ENCODE assay signal across 11 mouse cellular contexts in genomic region chr4:150119640-150120039, GRCm38 (mm10). TPM values are rescaled to one million over a fixed set of nuclear protein-coding genes. Genes with fewer than 3 reads are reported as not detected.
A peak's percentile ranks its signal among the peaks of the same experiment; 100 is the strongest.
DNase-seq lines count a peak whose midpoint lies in the region; ATAC-seq and TF ChIP-seq lines count a peak whose summit lies in the region.
"Had no signal": no experiment of that assay in that cellular context is flagged by ENCODE, and none has a peak within 500 bp of the region (broad histone marks: within the 10 kb centered on the region; RNA-seq: fewer than 3 reads in every experiment).

No protein-coding gene starts in this region.

- H3K9me3 ChIP-seq in ES-Bruce4 (replicated peaks; ENCODE audit: control insufficient read depth, insufficient read depth, low read length, poor library complexity, severe bottlenecking) = no peaks in the 10 kb centered on the region
- H3K9me3 ChIP-seq in hindbrain, postnatal 0 days (ENCODE audit: low read length) = no peaks in the 10 kb centered on the region
- H3K9me3 ChIP-seq in liver, embryonic 12.5 days (replicated peaks) = no peaks in the 10 kb centered on the region

- TF ChIP-seq EP300 in ES-Bruce4 (IDR thresholded peaks at IDR 0.05; ENCODE audit: insufficient read depth, low read depth, low read length) = no peak

- peak overlapping the region; percentile 50 for H3K9ac ChIP-seq in ES-Bruce4 (ENCODE audit: low read depth, poor library complexity, severe bottlenecking)
- H3K9ac ChIP-seq in hindbrain, postnatal 0 days (replicated peaks; ENCODE audit: low read length) = no peak overlapping the region
- no peak overlapping the region for H3K9ac ChIP-seq in liver, embryonic 12.5 days

- peaks cover 2% of the 10 kb centered on the region for H3K4me1 ChIP-seq in ES-Bruce4 (ENCODE audit: control insufficient read depth, insufficient read depth, low read length)
- H3K4me1 ChIP-seq in hindbrain, postnatal 0 days (ENCODE audit: insufficient read depth, low read length) = no peaks in the 10 kb centered on the region
- H3K4me1 ChIP-seq in liver, embryonic 12.5 days = peaks cover 16% of the 10 kb centered on the region; the same call in 1 of the 2 replicates

- peak overlapping the region; percentile 51 for H3K4me3 ChIP-seq in ES-Bruce4 (ENCODE audit: low read depth, low read length)
- no peak overlapping the region for H3K4me3 ChIP-seq in hindbrain, postnatal 0 days (ENCODE audit: low read length)
- no peak overlapping the region for H3K4me3 ChIP-seq in liver, embryonic 12.5 days

- no peaks in the 10 kb centered on the region for H3K36me3 ChIP-seq in ES-Bruce4 (ENCODE audit: control insufficient read depth, insufficient read depth, low read length, poor library complexity, severe bottlenecking)
- no peaks in the 10 kb centered on the region for H3K36me3 ChIP-seq in hindbrain, postnatal 0 days (ENCODE audit: insufficient read depth, low read length)
- no peaks in the 10 kb centered on the region for H3K36me3 ChIP-seq in liver, embryonic 12.5 days

- peak overlapping the region; percentile 26 for H3K4me2 ChIP-seq in hindbrain, postnatal 0 days (ENCODE audit: low read depth, low read length)
- peak overlapping the region; percentile 31; the same call in 1 of the 2 replicates for H3K4me2 ChIP-seq in liver, embryonic 12.5 days

- no peaks in the 10 kb centered on the region for H3K27me3 ChIP-seq in ES-Bruce4 (ENCODE audit: control insufficient read depth, insufficient read depth, low read length, poor library complexity, severe bottlenecking)
- H3K27me3 ChIP-seq in hindbrain, postnatal 0 days (ENCODE audit: insufficient read depth, low read length) = no peaks in the 10 kb centered on the region
- H3K27me3 ChIP-seq in liver, embryonic 12.5 days (replicated peaks) = peaks cover 2% of the 10 kb centered on the region

- 46% methylated on average over 14 of the region's 14 CpGs for WGBS in hindbrain, postnatal 0 days
- WGBS in liver, embryonic 12.5 days (ENCODE audit: insufficient replicate concordance) = 62% methylated on average over 14 of the region's 14 CpGs

- ATAC-seq in hindbrain, postnatal 0 days = no peak
- no peak for ATAC-seq in liver, embryonic 12.5 days

- TF ChIP-seq POLR2A in ES-Bruce4 (IDR thresholded peaks at IDR 0.05; ENCODE audit: insufficient read depth, low read length) = no peak

- no peak for TF ChIP-seq CTCF in ES-Bruce4 (IDR thresholded peaks at IDR 0.05; ENCODE audit: low read depth, low read length)
- TF ChIP-seq CTCF in hindbrain, postnatal 0 days (IDR thresholded peaks at IDR 0.05; ENCODE audit: low read depth) = no peak

- H3K27ac ChIP-seq in ES-Bruce4 (ENCODE audit: insufficient read depth, low read length) = no peak overlapping the region
- H3K27ac ChIP-seq in hindbrain, postnatal 0 days = no peak overlapping the region
- no peak overlapping the region for H3K27ac ChIP-seq in liver, embryonic 12.5 days

- DNase-seq in embryo, embryonic 10 days (ENCODE audit: low spot score) = peak; percentile 35
- no peak for DNase-seq in embryo, embryonic 9.5 days (ENCODE audit: extremely low spot score)
- DNase-seq in hindbrain, postnatal 0 days (ENCODE audit: low spot score) = no peak
- no peak for DNase-seq in thymus, postnatal 25 days
- DNase-seq in layer of hippocampus, postnatal 25 days (ENCODE audit: extremely low spot score in 1 of 2, low spot score in 1 of 2) = no peak
- DNase-seq in urinary bladder, adult 18-20 months (ENCODE audit: low spot score in 2 of 2) = no peak

RNA-seq across cellular contexts. Expression of gene Slc2a5, which starts 0.6 kb away (rescaled TPM):
- polyA plus RNA-seq in ES-Bruce4 (2011; ENCODE audit: insufficient read depth, insufficient read length, low read depth, missing spikeins) = 2.2 TPM in 2 replicates
- 1.5 and 2.9 TPM in 2 replicates for total RNA-seq in hindbrain, postnatal 0 days (2014; rRNA removed)
- polyA plus RNA-seq in hindbrain, postnatal 0 days (2015; fragmentation: Nextera tagmentation; extraction: Ambion mirVana) = 2.7 and 3.0 TPM in 2 replicates
- polyA plus RNA-seq in liver, embryonic 12.5 days (2016; fragmentation: Nextera tagmentation; extraction: Ambion mirVana) = 0.22 and 0.30 TPM in 2 replicates
- 1 to 10 TPM; 4.9 to 5.8 TPM for total RNA-seq in layer of hippocampus, postnatal 25 days (2021)
- total RNA-seq: granulocyte monocyte progenitor cell, adult 5-6 weeks had no signal
- polyA plus RNA-seq: C2C12 had no signal

RNA-seq across cellular contexts. Expression of gene Slc2a7, which starts 29.1 kb away (rescaled TPM):
- not detected in 2 replicates for polyA plus RNA-seq in ES-Bruce4 (2011; ENCODE audit: insufficient read depth, insufficient read length, low read depth, missing spikeins)
- not detected in 2 replicates for total RNA-seq in hindbrain, postnatal 0 days (2014; rRNA removed)
- polyA plus RNA-seq in hindbrain, postnatal 0 days (2015; fragmentation: Nextera tagmentation; extraction: Ambion mirVana) = not detected in 2 replicates
- not detected in 2 replicates for polyA plus RNA-seq in liver, embryonic 12.5 days (2016; fragmentation: Nextera tagmentation; extraction: Ambion mirVana)
- total RNA-seq in layer of hippocampus, postnatal 25 days (2021) = not detected
- total RNA-seq: granulocyte monocyte progenitor cell, adult 5-6 weeks had no signal
- polyA plus RNA-seq: brain, embryonic 14.5 days; C2C12 had no signal

RNA-seq across cellular contexts. Expression of gene Gpr157, which starts 32.5 kb away (rescaled TPM):
- 2.2 and 2.7 TPM in 2 replicates for polyA plus RNA-seq in ES-Bruce4 (2011; ENCODE audit: insufficient read depth, insufficient read length, low read depth, missing spikeins)
- total RNA-seq in hindbrain, postnatal 0 days (2014; rRNA removed) = 4.9 and 5.4 TPM in 2 replicates
- 0.52 and 0.74 TPM in 2 replicates for polyA plus RNA-seq in hindbrain, postnatal 0 days (2015; fragmentation: Nextera tagmentation; extraction: Ambion mirVana)
- 0.18 and 0.37 TPM in 2 replicates for polyA plus RNA-seq in liver, embryonic 12.5 days (2016; fragmentation: Nextera tagmentation; extraction: Ambion mirVana)
- 1 to 10 TPM; 1.1 to 1.8 TPM for total RNA-seq in layer of hippocampus, postnatal 25 days (2021)
